Mouse (Mus musculus) C2C12 (cell line): ENCODE measurements around the gene Tbata. TPM values are rescaled to one million over a fixed set of nuclear protein-coding genes. Genes with fewer than 3 reads are reported as not detected.

Experiments used
- H3K27me3 ChIP-seq: one replicate; pipeline ENCODE4 v1.6.1; 2011; ENCODE audit not compliant: control insufficient read depth, insufficient read depth, insufficient read length
- H3K36me3 ChIP-seq: one replicate; pipeline ENCODE4 v1.6.1; 2011; ENCODE audit not compliant: control insufficient read depth, insufficient read depth
- H3K4me3 ChIP-seq: one replicate; pipeline ENCODE4 v1.5.1; 2011; ENCODE audit warnings: mild to moderate bottlenecking, control low read depth; ENCODE audit not compliant: poor library complexity, insufficient read depth, severe bottlenecking
- H3K79me2 ChIP-seq: one replicate; pipeline ENCODE4 v1.6.1; 2011; ENCODE audit not compliant: control insufficient read depth, insufficient read depth
- H3K79me3 ChIP-seq: one replicate; pipeline ENCODE4 v1.6.1; 2011; ENCODE audit warnings: low read depth, control low read depth
- H3ac ChIP-seq: one replicate; pipeline ENCODE3; 2011; ENCODE audit warnings: low read depth; ENCODE audit not compliant: control insufficient read depth, insufficient read length
- CEBPB ChIP-seq: IDR thresholded peaks from one replicate; pipeline ENCODE4 v1.6.1; 2011; ENCODE audit warnings: low read depth, mild to moderate bottlenecking, control low read depth, moderate library complexity
- CTCF ChIP-seq: IDR thresholded peaks from one replicate; pipeline ENCODE4 v1.5.1; 2011; ENCODE audit not compliant: control insufficient read depth, insufficient read depth, insufficient read length
- FOSL1 ChIP-seq: IDR thresholded peaks from one replicate; pipeline ENCODE4 v1.8.0; 2011; ENCODE audit warnings: mild to moderate bottlenecking, low read length; ENCODE audit not compliant: poor library complexity, insufficient read depth, severe bottlenecking
- MAX ChIP-seq: IDR thresholded peaks from one replicate; pipeline ENCODE4 v1.6.1; 2011; ENCODE audit warnings: mild to moderate bottlenecking, control low read depth
- MYOD1 ChIP-seq: IDR thresholded peaks from one replicate; pipeline ENCODE4 v1.6.1; 2011; ENCODE audit warnings: low read depth; ENCODE audit not compliant: control insufficient read depth, insufficient read length
- MYOG ChIP-seq: IDR thresholded peaks from one replicate; pipeline ENCODE4 v1.6.1; 2011; ENCODE audit not compliant: control insufficient read depth, insufficient read length; ENCODE audit errors: extremely low read depth
- USF1 ChIP-seq: IDR thresholded peaks from one replicate; pipeline ENCODE4 v1.6.1; 2011; ENCODE audit warnings: low read depth, mild to moderate bottlenecking, control low read depth, moderate library complexity
- microRNA-seq: library from miRNA; unstranded; fragments of <30 nt; microRNA quantifications from one replicate; pipeline ENCODE4, GENCODE M21; 2019; ENCODE audit warnings: borderline microRNAs expressed
- polyA plus RNA-seq: library from polyadenylated mRNA; unstranded; fragments of >200 nt; fragmentation: generic; extraction: Trizol; gene quantifications from one replicate; pipeline ENCODE4 v1.2.1, GENCODE M21; 2012; ENCODE audit warnings: missing spikeins

Tbata gene
- polyA plus RNA-seq, 1 experiment, result not detected

GRCm38 (mm10) chr10:61237391-61237785 lies 65.6 kb downstream of the Tbata start:
- Histone ChIP-seq H3K4me3 (no peak overlapping the region), H3K27me3 (no peaks in the 10 kb centered on the region), H3K79me3 (no peaks in the 10 kb centered on the region), H3K36me3 (peaks cover 8% of the 10 kb centered on the region), H3ac (no peak overlapping the region), H3K79me2 (no peaks in the 10 kb centered on the region)
- TF ChIP-seq USF1, result no peak
- no peak for TF ChIP-seq MAX
- no peak for TF ChIP-seq MYOD1
- TF ChIP-seq CEBPB, result no peak
- no peak for TF ChIP-seq MYOG
- no peak for TF ChIP-seq FOSL1
- no peak for TF ChIP-seq CTCF

Small RNAs within 50 kb of the gene (microRNA-seq; reads per million reads assigned to microRNA genes)
- not detected for gene Gm44308

Other genes starting within 250 kb of the Tbata start
- gene Pcbd1, start 82.6 kb upstream of the Tbata start, polyA plus RNA-seq, result 0.28 TPM
- 43.9 TPM for gene Sgpl1, start 24.3 kb upstream of the Tbata start, polyA plus RNA-seq
- 7.0 TPM for gene Adamts14, start 101.5 kb downstream of the Tbata start, polyA plus RNA-seq
- not detected for gene Prf1, start 125.9 kb downstream of the Tbata start, polyA plus RNA-seq
- 8.9 TPM for gene Pald1, start 211.6 kb downstream of the Tbata start, polyA plus RNA-seq
- not detected for gene Nodal, start 246.0 kb downstream of the Tbata start, polyA plus RNA-seq